Mouse (Mus musculus) heart, adult 2 months (tissue): ENCODE results near the gene Evpl.

Experiments
- CTCF ChIP-seq: fragments of 200-600 bp; IDR thresholded peaks from 2 replicates; pipeline ENCODE4 v1.8.1; 2022; ENCODE audit warnings: antibody characterized with exemption, mild to moderate bottlenecking, moderate library complexity
- EP300 ChIP-seq: fragments of 200-500 bp; IDR thresholded peaks from 2 replicates; pipeline ENCODE4 v1.6.1; 2011; ENCODE audit warnings: low read depth, low read length, control low read depth; ENCODE audit not compliant: insufficient read depth
- POLR2A ChIP-seq: fragments of 200-500 bp; IDR thresholded peaks from 2 replicates; pipeline ENCODE4 v1.6.1; 2011; ENCODE audit warnings: mild to moderate bottlenecking, low read depth, low read length, control low read depth; ENCODE audit not compliant: insufficient read depth

DNA sequence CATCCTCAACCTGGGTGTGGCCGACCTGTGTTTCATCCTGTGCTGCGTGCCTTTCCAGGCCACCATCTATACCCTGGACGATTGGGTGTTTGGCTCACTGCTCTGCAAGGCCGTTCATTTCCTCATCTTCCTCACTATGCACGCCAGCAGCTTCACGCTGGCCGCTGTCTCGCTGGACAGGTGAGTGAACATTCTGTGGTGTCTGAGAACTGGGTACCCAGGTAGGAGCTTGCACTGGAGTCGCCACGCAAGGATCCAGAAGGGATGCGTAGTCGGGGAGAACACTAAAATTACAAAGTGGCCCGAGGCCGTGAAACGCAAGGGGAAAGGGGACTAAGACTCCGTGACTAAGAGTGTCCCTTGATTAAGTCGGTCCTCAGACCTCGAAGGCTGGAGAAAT, 43.8 kb upstream of the Evpl start:
- TF ChIP-seq CTCF (no peak), POLR2A (no peak), EP300 (no peak)
